Mouse (Mus musculus) limb, embryonic 14.5 days (tissue): Measurements from ENCODE around the gene Fancb. TPM values are rescaled to one million over a fixed set of nuclear protein-coding genes. Genes with fewer than 3 reads are reported as not detected.

Experiments used
- ATAC-seq: fragments of 200-750 bp; cut with Nextera tagmentation; 2 replicates; pipeline ENCODE4 v1.8.0; 2017; ENCODE audit warnings: low read depth, moderate number of reproducible peaks, moderate TSS enrichment; ENCODE audit not compliant: low FRiP score
- DNase-seq: peaks from one replicate; pipeline ENCODE4 v3.0.0-alpha.2; 2015; ENCODE audit warnings: low spot score
- H3K27ac ChIP-seq: fragments of 300-500 bp; sonication (generic); replicated peaks from 2 replicates; pipeline ENCODE4 v1.5.1; 2014; ENCODE audit warnings: low read depth, mild to moderate bottlenecking, low read length, moderate library complexity, mixed read lengths
- H3K27me3 ChIP-seq: fragments of 300-500 bp; sonication (generic); 2 replicates; pipeline ENCODE4 v1.6.1; 2014; ENCODE audit warnings: low read length, mixed read lengths; ENCODE audit not compliant: control insufficient read depth, insufficient read depth
- H3K36me3 ChIP-seq: fragments of 300-500 bp; sonication (generic); 2 replicates; pipeline ENCODE4 v1.6.1; 2014; ENCODE audit warnings: mild to moderate bottlenecking, low read length, moderate library complexity, mixed read lengths; ENCODE audit not compliant: control insufficient read depth, insufficient read depth
- H3K4me1 ChIP-seq: fragments of 300-500 bp; sonication (generic); 2 replicates; pipeline ENCODE4 v1.6.1; 2014; ENCODE audit warnings: antibody characterized with exemption, low read length, mixed read lengths; ENCODE audit not compliant: control insufficient read depth, insufficient read depth
- H3K4me2 ChIP-seq: fragments of 300-500 bp; sonication (generic); replicated peaks from 2 replicates; pipeline ENCODE4 v1.6.1; 2014; ENCODE audit warnings: low read depth, mild to moderate bottlenecking, low read length, moderate library complexity; ENCODE audit not compliant: severe bottlenecking
- H3K4me3 ChIP-seq: fragments of 300-500 bp; sonication (generic); replicated peaks from 2 replicates; pipeline ENCODE4 v1.5.1; 2014; ENCODE audit warnings: low read length
- H3K9ac ChIP-seq: fragments of 300-500 bp; sonication (generic); 2 replicates; pipeline ENCODE4 v1.6.1; 2014; ENCODE audit warnings: mild to moderate bottlenecking, low read depth, low read length, moderate library complexity; ENCODE audit not compliant: severe bottlenecking
- H3K9me3 ChIP-seq: fragments of 300-500 bp; sonication (generic); 2 replicates; pipeline ENCODE4 v1.6.1; 2016; ENCODE audit warnings: low read length; ENCODE audit not compliant: control insufficient read depth
- POLR2A ChIP-seq: fragments of 200-500 bp; IDR thresholded peaks from 2 replicates; pipeline ENCODE4 v1.8.0; 2012; ENCODE audit warnings: inconsistent platforms, mild to moderate bottlenecking, moderate library complexity, borderline replicate concordance; ENCODE audit not compliant: insufficient read depth, insufficient read length; ENCODE audit errors: extremely low read depth
- WGBS: fragments of 180-500 bp; shearing (Covaris S2); extraction: QIAGEN DNeasy Blood & Tissue Kit; methylation state at CpG from one replicate; pipeline ENCODE4 v1.1.7; 2014; 5-methylcytosine and 5-hydroxymethylcytosine counted together
- polyA plus RNA-seq, 2 experiments: library from polyadenylated mRNA; depleted of rRNA in 1 of 2; stranded (reverse) in 1 of 2; unstranded in 1 of 2; fragments of >200 nt; fragmentation: Nextera tagmentation in 1 of 2; extraction: Ambion mirVana in 1 of 2; gene quantifications; 2 replicates each; pipeline versions ENCODE4 v1.2.1 to v1.2.3; 2012 to 2014

Fancb gene
- 5.5 and 7.1 TPM in 2 replicates for polyA plus RNA-seq (2012; rRNA removed)
- 8.8 and 9.2 TPM in 2 replicates for polyA plus RNA-seq (2014; fragmentation: Nextera tagmentation; extraction: Ambion mirVana)

- no peak within 1 kb of the TSS; the same call in 1 of the 2 replicates for H3K27ac ChIP-seq
- whole genome bisulfite sequencing = 17% methylated on average over 26 of the region's 26 CpGs
- H3K4me2 ChIP-seq = peak within 1 kb of the TSS; percentile 51
- ATAC-seq = peak; percentile 100
- peak; percentile 89 for DNase-seq
- peaks cover 4% of the 10 kb centered on the region; the same call in 1 of the 2 replicates for H3K4me1 ChIP-seq
- H3K4me3 ChIP-seq = peak within 1 kb of the TSS; percentile 51
- H3K9me3 ChIP-seq = no peaks in the 10 kb centered on the region
- no peaks in the 10 kb centered on the region for H3K36me3 ChIP-seq
- 0 out of 2 replicates have a peak, but pooled peaks have one; percentile 30 for TF ChIP-seq POLR2A
- H3K9ac ChIP-seq = peak within 1 kb of the TSS; percentile 49
- no peaks in the 10 kb centered on the region for H3K27me3 ChIP-seq
These were observed at the start of gene Fancb, which contains the start of gene Mospd2 for GRCm38 (mm10) chrX:164980193-164980775. Gene Fancb, plus strand, starts transcription at chrX:164980592. Gene Mospd2, minus strand, starts transcription at chrX:164980375.

- DNase-seq (no peak), ATAC-seq (no peak)
- Histone ChIP-seq H3K27me3 (no peaks in the 10 kb centered on the region), H3K9me3 (no peaks in the 10 kb centered on the region), H3K4me2 (no peak overlapping the region), H3K4me1 (no peaks in the 10 kb centered on the region), H3K27ac (no peak overlapping the region), H3K9ac (no peak overlapping the region), H3K4me3 (no peak overlapping the region), H3K36me3 (peaks cover 11% of the 10 kb centered on the region; the same call in 1 of the 2 replicates)
- 93% methylated on average over 5 of the region's 5 CpGs for WGBS
- TF ChIP-seq POLR2A = no peak
These were observed 38.9 kb upstream of the Fancb start for GRCm38 (mm10) chrX:164941540-164941939.

GRCm38 (mm10) chrX:164951858-164952576 lies 28.4 kb upstream of the Fancb start:
- WGBS = 47% methylated on average over 11 of the region's 11 CpGs
- H3K27ac ChIP-seq = no peak overlapping the region
- H3K27me3 ChIP-seq = no peaks in the 10 kb centered on the region

GRCm38 (mm10) chrX:164952601-164953375 lies 27.6 kb upstream of the Fancb start:
- Histone ChIP-seq H3K27ac (0 out of 2 replicates have a peak overlapping the region, but pooled peaks have one; percentile 28), H3K4me2 (no peak overlapping the region), H3K9ac (no peak overlapping the region), H3K27me3 (no peaks in the 10 kb centered on the region), H3K9me3 (no peaks in the 10 kb centered on the region), H3K4me1 (no peaks in the 10 kb centered on the region), H3K36me3 (no peaks in the 10 kb centered on the region), H3K4me3 (no peak overlapping the region)
- TF ChIP-seq POLR2A = no peak
- 55% methylated on average over 5 of the region's 5 CpGs for WGBS
- ATAC-seq (no peak), DNase-seq (peak; percentile 14)

More at GRCm38 (mm10) chrX:164951858-164952576, 28.4 kb upstream of the Fancb start:
- no peak for TF ChIP-seq POLR2A
- H3K4me2 ChIP-seq = no peak overlapping the region
- ATAC-seq = no peak
- H3K4me1 ChIP-seq = no peaks in the 10 kb centered on the region
- no peaks in the 10 kb centered on the region for H3K9me3 ChIP-seq
- no peaks in the 10 kb centered on the region for H3K36me3 ChIP-seq
- no peak overlapping the region for H3K9ac ChIP-seq
- no peak for DNase-seq
- no peak overlapping the region for H3K4me3 ChIP-seq
